Mouse (Mus musculus): ENCODE measurements at regions not wholly inside any gene's neighbourhood (a gene's known extent, or its start where the extent isn't known, plus 50 kb on each side); places are given as distances from the start of the nearest gene placed in this dataset.
A peak's percentile ranks its signal among the peaks of the same experiment; 100 is the strongest.

- DNase-seq: no peak
These were observed 54.4 kb upstream of the 9630041A04Rik start for GRCm38 (mm10) chr9:101807249-101807648.

DNA sequence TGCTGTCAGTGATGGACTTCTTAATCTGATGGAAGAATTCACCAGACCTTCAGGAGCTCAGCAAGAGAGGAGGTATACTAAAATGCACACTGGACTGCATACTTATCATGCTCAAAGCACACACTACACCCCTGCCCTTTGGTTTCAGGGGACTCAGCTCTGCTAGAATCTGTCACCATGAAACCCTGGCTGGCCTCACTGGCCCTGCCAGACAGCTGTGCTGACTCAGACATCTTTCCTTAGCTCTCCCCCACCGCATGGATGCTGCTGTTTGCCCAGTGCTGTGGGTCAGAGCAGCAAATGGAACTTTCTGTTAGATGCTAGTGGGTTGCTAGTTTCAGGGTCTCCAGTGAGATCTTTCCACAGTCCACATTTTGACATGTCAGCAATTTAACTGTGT lies 64.9 kb upstream of the 9630041A04Rik start:
- no peak for DNase-seq

DNA sequence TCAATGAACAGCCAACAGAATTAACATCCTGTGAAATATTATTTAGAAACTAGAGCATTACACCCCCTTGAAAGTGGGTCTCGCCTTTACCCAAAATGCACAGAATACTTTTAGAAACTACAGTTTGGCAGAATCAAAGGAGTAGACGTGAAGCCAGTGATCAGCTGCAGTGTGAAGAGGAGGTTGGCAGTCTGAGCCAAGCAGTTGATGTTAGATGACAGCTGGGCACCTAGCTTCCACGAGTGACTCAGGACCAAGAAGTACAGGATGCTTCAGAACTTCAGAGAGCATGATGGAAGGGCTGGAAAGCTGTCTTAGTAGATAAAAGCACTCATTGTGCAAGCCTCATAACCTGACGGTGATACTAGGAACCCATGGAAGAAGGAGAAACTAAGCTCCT lies 65.6 kb upstream of the 9630041A04Rik start:
- no peak for DNase-seq

- peak; percentile 60 to 66 for DNase-seq
These were observed 66.2 kb upstream of the 9630041A04Rik start for GRCm38 (mm10) chr9:101795436-101795835.

- peak; percentile 41 to 53 for DNase-seq
These were observed 70.7 kb upstream of the 9630041A04Rik start for GRCm38 (mm10) chr9:101790936-101791335.

DNA sequence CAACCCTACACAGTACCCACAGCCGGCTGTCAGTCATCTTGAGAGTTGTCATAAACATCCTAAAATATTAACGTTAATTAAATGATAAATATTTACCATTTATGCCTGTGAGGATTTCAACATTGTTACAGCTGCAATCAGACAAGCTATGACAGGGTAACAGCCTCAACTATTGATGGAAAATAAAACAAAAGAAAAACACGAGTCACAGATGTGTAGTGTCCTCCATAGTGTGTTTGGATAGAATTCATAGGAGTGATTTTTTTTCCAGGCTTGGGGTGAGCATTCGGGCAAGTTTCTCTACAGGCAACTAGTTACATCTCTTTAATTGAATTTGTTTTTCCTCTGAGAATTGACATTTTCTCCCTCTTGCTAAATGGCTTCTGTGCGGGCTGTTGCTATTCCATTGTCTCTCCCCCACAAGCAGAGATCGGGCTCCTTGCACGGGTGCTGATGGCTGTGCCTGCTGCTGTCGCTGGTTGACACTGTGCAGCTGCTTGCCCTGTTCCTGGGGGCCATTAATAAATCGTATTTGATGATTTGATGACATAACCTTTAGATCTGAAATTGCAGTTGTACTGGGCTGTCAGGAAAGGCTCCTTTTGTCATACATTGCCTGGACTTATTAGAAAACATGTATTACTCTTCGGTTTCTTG lies 120.6 kb upstream of the 9630041A04Rik start:
- no peak for DNase-seq

DNA sequence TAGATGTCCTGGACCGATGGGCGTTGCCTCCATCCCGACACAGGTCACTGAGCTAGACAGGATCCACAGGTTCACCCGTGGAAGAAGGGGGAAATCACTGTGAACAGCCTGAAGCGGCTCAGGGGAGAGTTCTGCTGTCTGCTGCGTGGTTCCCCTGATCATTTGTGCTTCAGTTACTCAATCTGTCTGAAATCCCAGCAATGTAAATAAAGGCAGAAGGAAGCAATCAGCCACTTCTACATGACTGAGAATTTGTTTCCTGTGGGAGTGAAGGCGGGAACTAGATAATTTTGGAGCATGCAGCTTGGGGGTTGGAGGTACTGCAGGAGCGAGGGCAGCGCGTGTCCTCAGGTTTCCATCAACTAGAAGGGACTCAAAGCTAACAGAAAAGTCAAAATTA lies 122.3 kb upstream of the 9630041A04Rik start:
- DNase-seq: no peak

DNA sequence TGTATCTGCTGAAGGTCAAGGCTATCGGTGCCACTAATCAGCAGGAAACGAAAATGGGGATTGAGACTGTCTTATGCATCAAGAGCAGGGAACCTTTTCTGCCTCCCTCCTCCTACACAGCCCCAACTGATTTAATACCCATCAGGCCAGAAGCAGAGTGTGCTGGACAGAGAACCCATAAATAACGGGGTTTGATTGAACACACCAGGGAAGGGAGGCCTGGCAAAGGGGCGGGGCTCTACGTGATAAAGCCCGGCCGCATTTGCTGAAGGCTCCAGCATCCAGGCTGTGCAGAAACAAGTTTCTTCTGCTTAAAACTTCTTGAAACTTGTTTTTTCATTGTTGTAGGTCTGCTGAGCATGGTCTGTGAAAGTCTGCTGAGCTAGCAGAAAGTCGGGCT lies 127.4 kb upstream of the 9630041A04Rik start:
- no peak for DNase-seq

DNA sequence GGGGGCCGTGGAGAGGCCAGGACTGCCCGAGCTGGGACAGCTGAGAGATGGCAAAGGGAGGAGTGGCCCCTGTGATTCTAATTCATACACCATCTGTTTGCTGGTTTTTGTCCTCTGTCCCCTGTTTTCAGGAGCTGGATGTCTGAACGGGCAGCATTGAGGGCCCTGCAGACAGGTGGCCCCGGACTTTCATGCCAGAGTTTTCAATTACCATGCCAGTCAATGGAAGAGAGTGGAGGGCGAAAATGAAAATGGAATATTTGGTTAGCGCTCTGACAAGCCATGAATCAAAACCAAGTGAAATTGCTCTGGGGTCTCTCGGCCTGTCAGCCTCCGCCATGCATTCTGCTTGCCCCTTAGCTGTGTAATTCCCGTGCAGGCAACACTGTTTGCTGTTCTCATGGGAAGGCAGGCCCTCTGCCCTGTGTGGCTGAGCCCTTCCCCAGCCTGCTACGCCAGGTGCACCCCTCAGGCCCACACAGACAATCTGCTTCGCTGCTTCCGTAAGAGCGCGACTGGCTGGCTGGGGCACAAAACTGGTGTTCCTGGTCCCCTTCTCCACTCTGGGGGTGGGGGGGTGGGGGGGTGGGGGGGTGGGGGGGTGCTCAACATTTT lies 127.9 kb upstream of the 9630041A04Rik start:
- peak; percentile 21 to 33 for DNase-seq

GRCm38 (mm10) chr9:101730136-101730535 lies 131.5 kb upstream of the 9630041A04Rik start:
- no peak for DNase-seq

DNA sequence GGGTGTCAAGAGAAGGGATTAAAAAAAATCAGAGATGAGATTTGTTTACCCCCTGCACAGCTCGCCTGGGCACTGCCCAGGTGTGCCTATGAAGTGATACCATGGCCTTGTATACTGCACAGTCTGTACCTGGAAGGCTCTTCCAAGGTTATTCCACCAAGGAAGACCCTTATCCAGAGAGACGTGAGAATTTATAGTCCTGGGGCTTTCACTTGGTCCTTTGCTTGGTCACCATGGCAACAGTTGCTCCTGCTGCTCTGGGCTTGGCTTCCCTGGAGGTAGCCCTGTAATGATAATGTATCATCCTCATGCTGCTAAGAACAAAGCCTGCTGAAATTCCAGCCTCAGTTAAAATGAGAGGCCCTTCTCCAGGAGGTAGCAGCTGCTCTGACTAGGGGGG lies 143.7 kb upstream of the 9630041A04Rik start:
- DNase-seq: no peak

- DNase-seq: no peak
These were observed 145.3 kb upstream of the 9630041A04Rik start for GRCm38 (mm10) chr9:101716326-101716725.

DNA sequence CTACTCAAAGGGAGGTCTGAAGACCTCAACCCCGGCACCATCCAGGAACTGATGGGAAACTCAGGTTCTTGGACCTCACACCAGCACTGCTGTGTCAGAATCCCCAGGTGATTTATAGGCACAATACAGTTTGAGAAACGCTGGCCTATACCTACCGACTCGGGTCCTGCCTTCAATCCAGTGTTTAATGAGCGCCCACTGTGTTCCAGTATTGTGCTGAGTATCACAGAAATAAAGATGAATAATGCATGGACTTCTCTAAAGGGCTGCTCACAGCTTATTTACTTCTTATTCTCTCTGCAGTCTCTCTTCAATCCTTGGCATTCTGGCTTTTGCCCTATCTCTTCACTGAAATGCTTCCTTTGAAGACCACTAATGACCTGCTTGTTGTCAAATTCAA lies 146.8 kb upstream of the 9630041A04Rik start:
- no peak for DNase-seq

GRCm38 (mm10) chr9:101710611-101711071 lies 151.0 kb upstream of the 9630041A04Rik start:
- peak; percentile 94 to 97 for DNase-seq

GRCm38 (mm10) chr9:101700368-101700767 lies 161.3 kb upstream of the 9630041A04Rik start:
- DNase-seq: peak; percentile 53 to 64

- DNase-seq: peak; percentile 38 to 72
These were observed 167.6 kb upstream of the 9630041A04Rik start for GRCm38 (mm10) chr9:101694054-101694453.

GRCm38 (mm10) chr9:101691336-101691735 lies 170.3 kb upstream of the 9630041A04Rik start:
- DNase-seq: peak in 1 of 2 experiments; percentile 33

DNA sequence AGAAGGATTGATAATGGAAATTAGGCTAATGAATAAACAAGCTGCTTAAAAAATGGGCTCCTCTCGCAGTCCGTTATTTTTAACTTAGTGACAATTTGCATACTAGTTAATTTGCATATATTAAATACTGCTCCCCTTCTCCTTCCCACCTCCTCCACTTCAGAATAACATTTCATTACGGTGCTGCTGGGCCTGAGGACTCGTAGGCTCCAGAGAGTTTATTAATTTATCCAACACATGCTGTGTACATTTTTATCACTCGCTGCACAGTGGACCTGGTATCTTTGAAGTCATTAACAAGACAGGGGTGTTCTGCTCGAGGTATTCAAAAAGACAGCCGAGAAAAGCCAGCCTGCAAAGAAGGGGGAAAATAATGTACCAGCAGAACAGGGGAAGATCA lies 170.7 kb upstream of the 9630041A04Rik start:
- no peak for DNase-seq

GRCm38 (mm10) chr9:101690402-101690861 lies 171.2 kb upstream of the 9630041A04Rik start:
- DNase-seq: peak in 1 of 2 experiments; percentile 36

DNA sequence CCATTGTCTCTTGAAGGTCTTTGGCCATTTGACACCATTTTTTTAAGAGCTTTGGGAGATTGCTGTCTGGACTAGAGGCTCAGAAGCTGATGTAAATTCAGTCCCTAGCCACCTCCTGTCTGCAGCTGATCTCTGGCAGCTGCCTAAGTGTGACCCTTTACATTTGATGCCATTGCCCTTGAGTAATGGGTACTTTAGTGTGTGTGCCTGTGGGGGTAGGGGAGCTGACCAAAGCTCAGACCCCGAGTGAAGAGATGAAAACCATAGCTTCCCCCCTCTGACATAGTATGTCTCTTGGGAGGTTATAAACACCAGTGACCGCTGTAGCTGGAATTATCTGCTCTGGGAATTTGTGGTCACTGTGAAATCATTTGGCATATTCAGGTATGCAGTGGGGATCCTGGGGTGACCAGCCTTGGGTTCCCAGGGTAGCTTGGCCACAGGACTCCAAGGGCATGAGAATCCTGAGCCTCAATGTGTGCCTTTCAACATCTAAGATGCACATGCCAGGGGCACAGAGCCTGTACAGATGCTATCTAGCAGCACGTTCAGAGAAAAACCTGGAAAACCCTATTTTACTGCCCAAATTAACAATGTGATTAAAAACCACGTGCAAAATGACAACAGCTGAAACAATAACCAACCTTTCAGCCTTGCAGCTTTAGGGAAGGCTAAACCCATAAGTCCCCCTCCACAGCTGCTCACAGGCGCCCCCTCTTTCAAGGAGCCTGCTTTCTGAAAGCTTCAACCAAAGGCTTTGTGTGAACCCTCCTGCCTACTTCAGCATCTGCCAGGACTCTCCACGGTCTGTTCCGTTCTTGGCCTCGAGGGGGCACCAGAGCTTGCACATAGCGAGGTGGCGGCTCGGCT lies 171.9 kb upstream of the 9630041A04Rik start:
- DNase-seq: peak; percentile 98

DNA sequence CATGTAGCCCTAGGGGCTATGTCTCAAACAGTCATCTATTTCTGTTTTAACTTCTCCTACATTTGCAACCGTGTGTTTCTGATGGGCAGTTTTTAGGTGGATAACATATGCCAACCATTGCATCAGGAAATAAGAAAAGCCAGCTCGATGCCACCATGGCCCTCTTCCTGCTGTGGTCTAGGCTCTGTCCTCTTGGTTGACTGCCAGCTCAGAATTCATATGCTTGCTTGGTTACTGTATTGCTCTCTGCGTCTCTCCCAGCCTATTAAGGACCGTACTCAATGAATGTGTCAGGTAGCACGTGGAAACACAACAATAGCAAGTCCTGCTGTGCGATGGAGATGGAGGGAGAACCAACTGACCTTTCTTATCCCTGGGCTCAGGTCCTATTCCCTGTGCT lies 174.4 kb upstream of the 9630041A04Rik start:
- DNase-seq: peak; percentile 52 to 66

GRCm38 (mm10) chr9:101677563-101677962 lies 184.1 kb upstream of the 9630041A04Rik start:
- no peak for DNase-seq

DNA sequence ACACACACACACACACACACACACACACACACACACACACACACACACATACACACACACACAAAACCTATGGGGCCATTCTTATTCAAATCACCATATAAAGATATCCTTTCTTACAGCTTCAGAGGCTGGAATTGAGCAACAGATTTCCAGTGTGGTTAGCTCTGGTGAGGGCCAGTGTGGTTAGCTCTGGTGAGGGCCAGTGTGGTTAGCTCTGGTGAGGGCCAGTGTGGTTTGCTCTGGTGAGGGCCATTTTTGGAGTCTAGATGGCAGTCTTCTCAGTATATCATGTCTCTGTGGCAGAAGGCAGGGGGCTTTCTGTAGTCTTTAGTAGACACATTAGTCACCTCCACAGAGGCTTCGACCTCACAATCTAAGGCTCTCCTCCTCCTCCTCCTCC lies 191.5 kb upstream of the 9630041A04Rik start:
- DNase-seq: no peak
